Mouse (Mus musculus) kidney, postnatal 0 days (tissue): ENCODE data around the gene Cdan1. TPM values are rescaled to one million over a fixed set of nuclear protein-coding genes. Genes with fewer than 3 reads are reported as not detected.
"Not testable (repeated sequence)": the region's sequence is repeated elsewhere in the genome, so short reads cannot be mapped to it uniquely, and the experiment has no call there.

Source experiments
- ATAC-seq: fragments of 200-750 bp; cut with Nextera tagmentation; replicated peaks from 2 replicates; pipeline ENCODE4 v1.8.0; 2017; ENCODE audit warnings: low read depth, moderate number of reproducible peaks, moderate TSS enrichment, moderate library complexity; ENCODE audit not compliant: low FRiP score
- DNase-seq: peaks from one replicate; pipeline ENCODE4 v3.0.0-alpha.2; 2016; ENCODE audit warnings: low spot score
- H3K27ac ChIP-seq: fragments of 300-500 bp; sonication (generic); 2 replicates; pipeline ENCODE4 v1.5.1; 2014; ENCODE audit warnings: mild to moderate bottlenecking
- H3K27me3 ChIP-seq: fragments of 300-500 bp; sonication (generic); 2 replicates; pipeline ENCODE4 v1.6.1; 2014; ENCODE audit warnings: low read length, mixed read lengths; ENCODE audit not compliant: insufficient read depth
- H3K36me3 ChIP-seq: fragments of 300-500 bp; sonication (generic); 2 replicates; pipeline ENCODE4 v1.6.1; 2014; ENCODE audit warnings: low read length, mixed read lengths; ENCODE audit not compliant: insufficient read depth
- H3K4me1 ChIP-seq: fragments of 300-500 bp; sonication (generic); replicated peaks from 2 replicates; pipeline ENCODE4 v1.6.1; 2014; ENCODE audit warnings: antibody characterized with exemption, low read length, mixed read lengths; ENCODE audit not compliant: insufficient read depth
- H3K4me2 ChIP-seq: fragments of 300-500 bp; sonication (generic); 2 replicates; pipeline ENCODE4 v1.6.1; 2014; ENCODE audit warnings: mild to moderate bottlenecking, low read length, moderate library complexity, mixed read lengths
- H3K4me3 ChIP-seq: fragments of 300-500 bp; sonication (generic); replicated peaks from 2 replicates; pipeline ENCODE4 v1.5.1; 2014; ENCODE audit warnings: low read depth, low read length
- H3K9ac ChIP-seq: fragments of 300-500 bp; sonication (generic); 2 replicates; pipeline ENCODE4 v1.6.1; 2014; ENCODE audit warnings: low read depth, low read length
- H3K9me3 ChIP-seq: fragments of 300-500 bp; sonication (generic); replicated peaks from 2 replicates; pipeline ENCODE4 v1.6.1; 2016; ENCODE audit warnings: low read length, inconsistent platforms, mixed read lengths
- CTCF ChIP-seq: IDR thresholded peaks from 2 replicates; pipeline ENCODE4 v1.5.1; 2016; ENCODE audit warnings: antibody characterized with exemption, low read depth, mild to moderate bottlenecking, moderate library complexity
- WGBS: fragments of 180-500 bp; shearing (Covaris S2); extraction: QIAGEN DNeasy Blood & Tissue Kit; methylation state at CpG from one replicate; pipeline ENCODE4 v1.1.7; 2014; 5-methylcytosine and 5-hydroxymethylcytosine counted together
- polyA plus RNA-seq: library from polyadenylated mRNA; unstranded; fragments of >200 nt; fragmentation: Nextera tagmentation; extraction: Ambion mirVana; gene quantifications from 2 replicates; pipeline ENCODE4 v1.2.1, GENCODE M21; 2015

Gene Cdan1
- polyA plus RNA-seq, 1 experiment from 2014 or later, result 3.8 TPM

DNA sequence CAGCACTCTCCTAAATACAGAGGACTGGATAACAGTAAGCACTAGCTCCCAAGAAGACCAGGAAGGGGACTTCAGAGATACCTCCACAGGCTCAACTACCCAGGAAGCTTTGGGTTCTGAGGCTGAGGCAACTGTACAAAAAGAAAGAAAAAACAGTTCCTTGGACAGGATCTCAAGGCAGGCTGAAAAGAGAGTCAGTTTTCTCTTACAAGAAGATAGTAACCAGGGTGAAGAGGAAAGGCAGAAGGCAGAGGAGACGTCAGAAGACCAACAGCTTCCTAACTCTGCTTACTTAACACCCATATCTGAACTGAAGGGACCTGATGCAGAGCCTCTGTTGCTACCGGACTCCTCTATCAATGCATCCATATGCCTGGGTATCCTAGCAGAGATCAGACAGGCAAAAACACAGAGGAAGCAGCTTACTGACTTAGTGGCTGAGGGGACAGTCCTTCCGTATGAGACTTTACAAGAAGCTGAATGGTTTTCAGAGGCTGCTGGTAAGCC lies 149.5 kb downstream of the Cdan1 start:
- DNase-seq, result no peak
- H3K4me3 ChIP-seq, result no peak overlapping the region
- no peak for TF ChIP-seq CTCF
- H3K9me3 ChIP-seq, result no peaks in the 10 kb centered on the region
- 85% methylated on average over 3 of the region's 3 CpGs for WGBS
- ATAC-seq, result no peak
- no peak overlapping the region for H3K9ac ChIP-seq
- no peak overlapping the region for H3K4me2 ChIP-seq
- 0 out of 2 replicates have a peak, but pooled peaks cover 14% of the 10 kb centered on the region for H3K36me3 ChIP-seq
- H3K27ac ChIP-seq, result no peak overlapping the region
- no peaks in the 10 kb centered on the region for H3K4me1 ChIP-seq
- H3K27me3 ChIP-seq, result no peaks in the 10 kb centered on the region

DNA sequence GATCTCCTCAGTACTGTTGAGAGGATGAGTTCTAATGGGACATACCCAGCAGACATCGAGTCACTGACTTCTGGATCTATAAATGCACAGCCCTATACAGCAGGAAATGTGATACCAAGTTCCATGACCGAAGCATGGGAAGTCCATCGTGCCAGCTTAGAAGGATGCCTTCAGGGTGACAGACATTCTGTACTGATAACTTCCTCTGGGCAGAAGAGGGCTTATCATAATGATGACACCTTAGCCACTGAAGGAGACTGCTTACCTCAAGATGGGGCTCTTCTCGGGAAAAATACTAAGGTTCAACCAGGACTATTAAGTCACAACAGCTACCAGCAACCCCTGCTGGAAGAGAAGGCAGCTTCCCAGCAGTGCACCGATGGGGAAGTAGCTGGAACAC lies 152.2 kb downstream of the Cdan1 start:
- H3K9me3 ChIP-seq, result no peaks in the 10 kb centered on the region
- H3K36me3 ChIP-seq, result 0 out of 2 replicates have a peak, but pooled peaks cover 14% of the 10 kb centered on the region
- ATAC-seq, result no peak
- no peak for TF ChIP-seq CTCF
- no peaks in the 10 kb centered on the region for H3K4me1 ChIP-seq
- DNase-seq, result no peak
- no peak overlapping the region for H3K4me3 ChIP-seq
- H3K27ac ChIP-seq, result no peak overlapping the region
- WGBS, result 82% methylated on average over 5 of the region's 5 CpGs
- H3K4me2 ChIP-seq, result no peak overlapping the region
- no peaks in the 10 kb centered on the region for H3K27me3 ChIP-seq
- no peak overlapping the region for H3K9ac ChIP-seq

GRCm38 (mm10) chr2:120681151-120681550 lies 168.8 kb downstream of the Cdan1 start:
- not testable (repeated sequence) for H3K27me3 ChIP-seq, H3K9ac ChIP-seq, DNase-seq, H3K4me2 ChIP-seq, ATAC-seq, H3K36me3 ChIP-seq, H3K9me3 ChIP-seq, H3K4me1 ChIP-seq, H3K4me3 ChIP-seq, H3K27ac ChIP-seq
- 79% methylated on average over 7 of the region's 7 CpGs for WGBS

GRCm38 (mm10) chr2:120670253-120670652 lies 179.7 kb downstream of the Cdan1 start:
- ATAC-seq (no peak), DNase-seq (peak; percentile 56)
- H3K27ac ChIP-seq, result no peak overlapping the region
- H3K27me3 ChIP-seq, result no peaks in the 10 kb centered on the region
- H3K36me3 ChIP-seq, result no peaks in the 10 kb centered on the region
- 72% methylated on average over 2 of the region's 2 CpGs for WGBS
- H3K9me3 ChIP-seq, result no peaks in the 10 kb centered on the region
- no peak overlapping the region for H3K9ac ChIP-seq
- no peak overlapping the region for H3K4me2 ChIP-seq
- no peak overlapping the region for H3K4me3 ChIP-seq
- H3K4me1 ChIP-seq, result no peaks in the 10 kb centered on the region
- peak; percentile 69 for TF ChIP-seq CTCF

DNA sequence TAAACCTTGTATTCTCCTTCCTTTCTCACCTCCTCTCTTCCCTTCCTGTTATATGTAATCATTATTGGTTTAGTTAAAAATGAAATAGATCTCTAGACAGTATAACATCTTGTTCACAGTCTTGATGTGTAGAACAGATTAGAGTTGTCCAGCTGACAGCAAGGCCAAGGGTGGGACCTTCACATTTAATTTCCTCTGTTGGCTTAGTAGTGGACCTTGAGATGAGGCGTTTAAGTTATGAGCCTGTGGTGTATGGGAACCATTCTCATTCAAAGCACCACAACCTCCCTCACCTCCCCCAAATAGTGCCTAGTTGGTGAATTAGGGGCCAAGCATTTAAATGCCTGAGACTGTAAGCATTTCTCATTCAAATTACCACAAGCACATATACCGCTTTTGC lies 182.5 kb downstream of the Cdan1 start:
- no peak for DNase-seq
- H3K27ac ChIP-seq, result no peak overlapping the region
- H3K27me3 ChIP-seq, result no peaks in the 10 kb centered on the region
- ATAC-seq, result no peak
- H3K36me3 ChIP-seq, result no peaks in the 10 kb centered on the region
- H3K4me2 ChIP-seq, result no peak overlapping the region
- no peak for TF ChIP-seq CTCF
- H3K4me3 ChIP-seq, result no peak overlapping the region
- no peaks in the 10 kb centered on the region for H3K4me1 ChIP-seq
- H3K9me3 ChIP-seq, result no peaks in the 10 kb centered on the region
- no peak overlapping the region for H3K9ac ChIP-seq
- 75% methylated on average over 2 of the region's 2 CpGs for WGBS

Other genes with a start within 250 kb of the Cdan1 start
- gene Haus2, start 240.7 kb downstream of the Cdan1 start, polyA plus RNA-seq, result 14.1 and 18.4 TPM in 2 replicates
- 19.2 and 20.8 TPM in 2 replicates for gene Lrrc57, start 240.6 kb downstream of the Cdan1 start, polyA plus RNA-seq
- 4.3 and 4.5 TPM in 2 replicates for gene Stard9, start 221.0 kb downstream of the Cdan1 start, polyA plus RNA-seq
- 2.2 and 2.3 TPM in 2 replicates for gene Ttbk2, start 476 bp upstream of the Cdan1 start, polyA plus RNA-seq
- 16.2 and 18.6 TPM in 2 replicates for gene Ubr1, start 120.6 kb upstream of the Cdan1 start, polyA plus RNA-seq
- gene Tmem62, start 126.9 kb upstream of the Cdan1 start, polyA plus RNA-seq, result 6.1 and 6.9 TPM in 2 replicates
- gene Ccndbp1, start 158.3 kb upstream of the Cdan1 start, polyA plus RNA-seq, result 53.3 and 54.1 TPM in 2 replicates
- 2.1 TPM in 2 replicates for gene Epb42, start 186.9 kb upstream of the Cdan1 start, polyA plus RNA-seq
- gene Tgm5, start 235.7 kb upstream of the Cdan1 start, polyA plus RNA-seq, result 0.31 and 0.76 TPM in 2 replicates